Mouse (Mus musculus): Measurements from ENCODE around the gene Ankrd11. TPM values are rescaled to one million over a fixed set of nuclear protein-coding genes. Genes with fewer than 3 reads are reported as not detected.

Ankrd11 gene
- total RNA-seq, 2 experiments from 2014 or later, result 165 to 176 TPM

DNA sequence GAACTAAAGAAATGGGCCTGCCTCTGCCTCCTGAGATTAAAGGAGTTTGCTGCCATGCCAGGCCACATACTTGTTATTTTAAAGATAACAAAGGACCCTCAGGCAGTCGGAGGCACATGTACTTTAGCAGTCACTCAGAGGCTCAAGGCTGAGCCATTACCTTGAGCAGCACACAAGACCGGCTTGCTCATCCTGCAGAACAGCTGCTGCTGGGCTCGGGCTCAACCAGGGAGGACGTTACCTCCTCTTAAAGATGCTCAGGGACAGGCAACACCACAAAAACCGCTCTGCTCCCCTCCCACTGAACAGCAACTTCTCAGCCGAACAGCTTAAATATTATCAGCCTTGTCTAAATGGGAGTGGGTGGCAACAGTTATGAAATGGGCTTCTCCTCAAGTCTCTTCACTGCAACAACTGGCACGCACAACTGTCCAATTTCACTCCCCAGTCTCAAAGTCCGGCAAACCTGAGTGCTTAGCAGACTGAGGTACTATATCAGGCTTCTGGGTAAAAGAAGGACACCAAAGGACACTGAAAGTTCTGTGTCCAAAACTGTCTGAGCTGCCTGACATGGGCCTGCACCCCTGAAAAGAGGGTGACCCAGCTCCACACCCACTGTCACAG lies 140.1 kb downstream of the Ankrd11 start:
- Histone ChIP-seq H3K4me3 (no peak overlapping the region), H3K27ac (peak overlapping the region; percentile 73)
- no peak for TF ChIP-seq CTCF (conservative IDR thresholded peaks at IDR 0.05)
- no peak for DNase-seq (ENCODE audit: low spot score in 2 of 2)

DNA sequence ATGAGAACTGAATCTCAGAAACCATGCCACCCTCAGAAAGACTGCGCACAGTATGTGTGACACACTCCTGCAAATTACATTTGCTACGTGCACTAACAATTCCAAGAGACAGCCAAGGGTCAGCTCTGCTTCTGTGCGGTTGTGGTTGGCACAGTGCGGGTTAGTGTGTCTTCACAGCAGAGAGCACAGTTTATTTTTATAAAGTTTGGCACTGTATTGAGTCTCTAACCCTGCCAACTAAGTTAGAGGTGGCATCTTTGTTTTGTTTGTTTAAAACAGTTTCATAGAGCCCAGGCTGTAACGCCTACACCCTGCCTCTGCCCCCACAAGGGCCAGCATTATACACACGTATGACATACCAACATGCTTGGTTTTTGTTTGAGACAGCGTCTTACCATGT lies 140.6 kb downstream of the Ankrd11 start:
- no peak for TF ChIP-seq CTCF (conservative IDR thresholded peaks at IDR 0.05)
- H3K4me3 ChIP-seq, result no peak overlapping the region
- DNase-seq (ENCODE audit: low spot score in 2 of 2), result no peak
- peak overlapping the region; percentile 73 for H3K27ac ChIP-seq

DNA sequence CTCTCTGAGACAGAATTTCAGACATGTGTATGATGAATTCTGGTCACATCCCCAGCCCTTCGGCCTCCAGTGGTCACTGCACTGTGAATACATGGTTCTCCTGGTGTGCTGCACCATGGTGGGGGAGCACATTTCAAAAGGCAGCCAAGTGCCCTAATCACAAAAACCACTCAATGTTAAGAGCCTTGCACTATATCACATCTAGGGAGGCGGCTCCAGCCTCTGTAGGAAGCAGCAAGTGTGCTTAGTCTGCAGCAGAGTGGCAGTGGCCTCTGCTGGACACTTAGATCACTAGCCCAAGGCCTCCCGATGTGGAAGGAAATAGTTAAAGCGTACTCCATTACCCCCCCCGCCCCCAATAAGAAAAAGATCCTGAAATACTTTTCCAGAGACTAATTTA lies 143.0 kb downstream of the Ankrd11 start:
- TF ChIP-seq CTCF (conservative IDR thresholded peaks at IDR 0.05), result no peak
- Histone ChIP-seq H3K4me3 (no peak overlapping the region), H3K27ac (no peak overlapping the region)
- DNase-seq (ENCODE audit: low spot score in 2 of 2), result no peak

DNA sequence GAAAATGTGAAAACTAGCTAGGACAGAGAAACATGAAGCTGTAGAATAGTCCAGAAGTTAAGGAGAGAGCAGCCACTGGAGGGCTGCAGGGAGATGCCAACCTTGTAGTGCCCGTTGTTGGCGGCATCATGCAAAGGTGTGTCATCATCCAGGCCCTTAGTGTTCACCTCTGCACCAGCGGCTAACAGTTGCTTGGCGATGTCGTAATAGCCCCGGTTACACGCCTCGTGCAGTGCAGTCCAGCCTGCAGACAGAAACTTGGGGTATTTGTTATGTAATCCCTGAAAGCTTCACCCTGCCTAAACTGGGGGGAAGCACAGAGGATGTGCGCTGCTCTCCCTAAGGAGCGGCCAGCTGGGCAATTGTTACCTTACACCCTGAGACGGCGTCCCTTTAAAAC lies 143.6 kb downstream of the Ankrd11 start:
- no peak for DNase-seq (ENCODE audit: low spot score in 2 of 2)
- H3K27ac ChIP-seq, result no peak overlapping the region
- TF ChIP-seq CTCF (conservative IDR thresholded peaks at IDR 0.05), result no peak
- no peak overlapping the region for H3K4me3 ChIP-seq

DNA sequence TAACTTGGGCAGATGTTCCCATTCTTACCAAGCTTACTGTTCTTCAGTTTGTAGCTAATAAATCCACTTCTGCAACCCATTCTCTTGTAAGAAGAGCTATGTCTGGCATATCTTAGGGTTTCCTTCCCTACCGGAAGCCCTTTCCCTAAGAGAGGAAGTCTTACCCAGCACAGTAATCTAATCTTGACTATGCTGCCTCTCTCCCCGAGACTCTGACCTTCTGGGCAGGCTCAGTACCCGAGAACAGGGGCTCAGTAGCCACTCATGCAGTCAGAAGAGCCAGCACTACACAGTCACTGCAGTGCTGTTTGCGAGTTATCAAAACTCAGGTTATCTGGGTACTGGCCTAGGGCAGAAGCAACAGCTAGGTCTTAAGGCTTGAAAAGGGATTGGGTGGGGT lies 144.1 kb downstream of the Ankrd11 start:
- no peak for DNase-seq (ENCODE audit: low spot score in 2 of 2)
- no peak for TF ChIP-seq CTCF (conservative IDR thresholded peaks at IDR 0.05)
- no peak overlapping the region for H3K4me3 ChIP-seq
- peak overlapping the region; percentile 44; the same call in 1 of the 2 replicates for H3K27ac ChIP-seq

DNA sequence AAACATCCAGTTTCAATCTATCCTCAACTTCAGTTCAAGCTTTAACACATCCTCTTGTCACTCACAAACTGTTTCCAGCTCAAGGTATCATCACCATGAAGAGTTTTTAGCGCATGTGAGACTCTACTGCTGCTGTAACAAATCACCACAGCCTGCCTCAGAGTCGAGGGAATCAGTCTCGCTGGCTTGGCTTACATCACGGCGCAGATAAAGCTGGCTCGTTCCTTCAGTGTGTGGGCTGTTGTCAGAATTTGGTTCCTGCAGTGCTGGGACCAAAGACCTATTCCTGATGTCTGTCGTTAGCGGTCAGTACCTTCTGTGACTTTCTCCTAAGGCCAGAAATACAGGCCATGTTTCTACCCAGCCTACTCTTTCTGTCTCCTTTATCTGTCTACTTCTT lies 144.9 kb downstream of the Ankrd11 start:
- no peak for DNase-seq (ENCODE audit: low spot score in 2 of 2)
- TF ChIP-seq CTCF (conservative IDR thresholded peaks at IDR 0.05), result no peak
- Histone ChIP-seq H3K4me3 (no peak overlapping the region), H3K27ac (peak overlapping the region; percentile 44; the same call in 1 of the 2 replicates)

DNA sequence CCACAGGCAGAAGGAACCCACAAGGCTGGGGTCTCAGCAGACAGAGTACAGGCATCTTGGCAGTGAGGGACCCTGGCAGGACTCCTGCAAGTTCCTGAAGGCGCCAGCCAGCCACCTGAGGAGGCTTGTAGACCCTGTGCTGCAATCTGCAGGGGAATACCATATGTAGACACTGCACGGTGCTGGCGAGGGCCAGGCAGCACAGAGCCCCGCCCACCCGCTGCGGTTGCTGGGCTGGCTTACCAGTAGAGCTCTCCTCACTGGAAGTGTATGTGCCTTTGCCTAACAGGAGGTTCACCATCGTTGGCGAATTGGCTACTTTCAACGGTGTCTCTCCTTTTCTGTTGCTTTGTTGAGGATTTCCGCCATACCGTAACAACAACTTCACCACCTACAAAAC lies 145.8 kb downstream of the Ankrd11 start:
- no peak for TF ChIP-seq CTCF (conservative IDR thresholded peaks at IDR 0.05)
- no peak overlapping the region for H3K4me3 ChIP-seq
- no peak for DNase-seq (ENCODE audit: low spot score in 2 of 2)
- peak overlapping the region; percentile 44; the same call in 1 of the 2 replicates for H3K27ac ChIP-seq

DNA sequence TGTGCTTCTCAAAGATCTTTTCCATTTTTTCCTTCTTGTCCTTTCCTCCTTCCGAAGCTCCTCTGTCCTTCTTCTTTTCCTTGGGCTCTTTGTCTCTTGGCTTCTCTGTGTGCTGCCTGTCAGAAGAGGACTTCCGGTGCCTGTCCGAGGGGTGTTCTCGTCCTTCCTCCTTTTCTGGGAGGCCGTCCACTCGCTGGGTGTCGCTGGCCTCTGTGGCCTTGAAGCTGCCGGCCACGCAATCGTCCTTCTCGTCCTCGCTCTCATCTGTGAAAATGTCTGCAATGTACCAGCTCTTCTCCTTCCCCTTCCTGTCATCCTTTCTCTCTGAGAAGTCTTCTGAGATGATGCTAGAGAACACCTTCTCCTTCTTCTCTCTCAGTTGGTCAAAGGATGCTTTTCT lies 148.6 kb downstream of the Ankrd11 start:
- H3K27ac ChIP-seq, result no peak overlapping the region
- no peak for DNase-seq (ENCODE audit: low spot score in 2 of 2)
- no peak for TF ChIP-seq CTCF (conservative IDR thresholded peaks at IDR 0.05)
- no peak overlapping the region for H3K4me3 ChIP-seq

DNA sequence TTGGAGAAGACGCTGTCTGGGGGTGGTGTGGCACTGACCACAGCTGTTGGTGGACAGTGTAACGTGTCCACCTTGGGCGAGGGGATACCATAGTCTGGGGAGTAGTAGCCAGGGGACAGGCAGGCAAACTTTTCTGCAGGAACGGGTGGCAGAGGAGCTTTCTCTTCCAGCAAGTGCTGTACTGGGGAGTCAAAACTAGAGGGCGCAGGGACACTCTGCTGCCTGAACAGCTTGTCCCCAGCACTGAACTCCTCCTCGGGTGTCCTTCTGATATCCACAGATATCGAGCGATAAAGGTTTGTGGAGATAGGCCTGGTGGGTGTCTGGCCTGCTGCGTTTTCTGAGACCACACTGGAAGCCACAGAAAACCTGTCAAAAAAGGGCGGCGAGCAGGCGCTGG lies 150.6 kb downstream of the Ankrd11 start:
- Histone ChIP-seq H3K27ac (no peak overlapping the region), H3K4me3 (no peak overlapping the region)
- no peak for DNase-seq (ENCODE audit: low spot score in 2 of 2)
- TF ChIP-seq CTCF (conservative IDR thresholded peaks at IDR 0.05), result peak; percentile 63

DNA sequence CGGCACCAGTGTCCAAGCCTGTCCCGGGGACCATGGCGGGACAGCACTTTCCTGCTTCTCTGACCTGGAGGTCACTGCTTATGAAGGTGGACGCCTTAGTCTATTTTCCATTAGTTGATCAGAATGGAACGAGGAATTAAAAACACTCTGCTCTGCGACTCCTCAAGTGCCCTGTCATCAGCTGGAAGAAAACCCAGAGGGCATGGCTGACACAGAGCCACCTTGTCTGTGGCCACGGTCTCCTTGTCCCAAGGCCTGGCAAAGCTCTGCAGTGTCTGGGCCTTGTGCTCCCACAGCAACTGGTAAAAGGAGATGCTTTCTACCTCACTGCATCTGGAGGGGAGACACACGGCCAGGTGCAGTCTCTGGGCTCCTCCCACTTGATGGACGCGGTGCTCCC lies 158.4 kb downstream of the Ankrd11 start:
- no peak for TF ChIP-seq CTCF (conservative IDR thresholded peaks at IDR 0.05)
- DNase-seq (ENCODE audit: low spot score in 2 of 2), result no peak
- Histone ChIP-seq H3K27ac (no peak overlapping the region), H3K4me3 (no peak overlapping the region)

DNA sequence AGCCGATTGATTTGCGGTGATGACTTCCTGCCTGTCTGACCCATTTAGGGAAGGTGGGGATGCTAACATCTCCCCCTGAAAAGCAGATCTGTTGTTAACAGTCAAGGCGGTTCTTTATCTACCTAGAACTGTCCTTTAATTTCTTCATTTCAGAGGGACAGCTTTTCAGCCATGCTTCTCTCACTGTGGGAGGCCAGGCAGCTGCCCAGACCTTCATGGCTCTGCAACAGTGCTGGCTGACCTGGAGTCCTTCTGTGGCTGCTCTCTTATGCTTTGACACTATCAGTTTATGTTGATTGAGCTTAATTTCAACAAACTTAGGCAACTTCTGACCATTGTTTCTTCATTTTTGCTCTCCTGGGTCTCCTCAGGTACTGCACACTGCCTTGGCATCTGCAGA lies 161.8 kb downstream of the Ankrd11 start:
- TF ChIP-seq CTCF (conservative IDR thresholded peaks at IDR 0.05), result no peak
- no peak for DNase-seq (ENCODE audit: low spot score in 2 of 2)
- Histone ChIP-seq H3K27ac (no peak overlapping the region), H3K4me3 (no peak overlapping the region)

DNA sequence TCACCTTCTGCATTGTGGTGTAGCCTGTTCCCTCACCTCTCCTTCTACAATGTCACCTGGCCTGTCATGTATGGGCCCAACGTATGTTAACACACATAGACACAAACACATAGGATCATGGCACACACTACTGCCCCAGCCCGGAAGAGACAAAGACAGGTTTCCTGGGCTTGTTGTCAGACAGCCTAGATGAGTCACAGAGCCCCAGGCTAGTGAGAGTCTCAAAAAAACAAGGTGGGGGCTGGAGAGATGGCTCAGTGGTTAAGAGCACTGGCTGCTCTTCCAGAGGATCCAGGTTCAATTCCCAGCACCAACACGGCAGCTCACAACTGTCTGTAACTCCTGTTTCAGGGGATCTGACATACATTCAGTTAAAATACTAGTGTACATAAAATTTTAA lies 163.8 kb downstream of the Ankrd11 start:
- H3K4me3 ChIP-seq, result no peak overlapping the region
- H3K27ac ChIP-seq, result no peak overlapping the region
- no peak for TF ChIP-seq CTCF (conservative IDR thresholded peaks at IDR 0.05)
- DNase-seq (ENCODE audit: low spot score in 2 of 2), result no peak

DNA sequence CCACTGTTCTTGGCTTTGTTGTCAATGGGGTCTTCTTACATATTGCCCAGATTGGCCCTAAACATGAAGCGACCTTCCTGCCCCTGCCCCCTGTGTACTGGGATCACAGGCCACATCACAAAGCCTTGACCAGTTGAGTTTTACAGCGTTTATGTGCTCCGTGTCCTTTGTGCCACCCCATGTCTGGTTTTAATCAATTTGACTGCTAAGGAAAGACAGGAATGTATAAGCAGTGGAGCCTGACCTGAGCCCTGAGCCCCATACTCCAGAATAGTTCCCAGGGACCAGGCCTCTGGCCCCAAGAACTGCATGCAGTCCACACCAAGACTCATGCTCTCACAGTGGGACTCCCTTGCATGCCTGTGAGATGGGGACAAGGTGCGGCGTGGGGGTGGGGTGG lies 166.9 kb downstream of the Ankrd11 start:
- TF ChIP-seq CTCF (conservative IDR thresholded peaks at IDR 0.05), result no peak
- Histone ChIP-seq H3K27ac (no peak overlapping the region), H3K4me3 (no peak overlapping the region)
- DNase-seq (ENCODE audit: low spot score in 2 of 2), result no peak

DNA sequence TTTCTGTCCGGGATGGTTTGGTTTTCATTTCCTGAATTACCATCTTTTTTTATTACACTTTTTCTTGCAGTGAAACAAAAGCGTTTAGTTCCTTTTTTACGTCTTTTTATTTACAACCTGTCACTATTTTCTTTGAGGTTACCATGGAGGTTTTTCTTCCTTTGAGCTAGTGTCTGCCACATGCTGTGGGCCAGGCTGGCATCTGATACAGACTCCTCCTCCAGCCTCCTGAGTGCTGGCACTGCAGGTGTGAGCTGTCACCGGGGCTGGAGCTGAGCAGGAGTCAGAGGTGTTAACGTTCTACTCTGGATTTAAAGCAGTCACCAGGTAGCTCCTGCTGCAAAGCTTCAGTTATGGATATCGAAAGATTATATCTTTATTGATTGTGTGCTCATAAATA lies 168.9 kb downstream of the Ankrd11 start:
- H3K4me3 ChIP-seq, result no peak overlapping the region
- no peak for TF ChIP-seq CTCF (conservative IDR thresholded peaks at IDR 0.05)
- H3K27ac ChIP-seq, result no peak overlapping the region
- DNase-seq (ENCODE audit: low spot score in 2 of 2), result no peak

DNA sequence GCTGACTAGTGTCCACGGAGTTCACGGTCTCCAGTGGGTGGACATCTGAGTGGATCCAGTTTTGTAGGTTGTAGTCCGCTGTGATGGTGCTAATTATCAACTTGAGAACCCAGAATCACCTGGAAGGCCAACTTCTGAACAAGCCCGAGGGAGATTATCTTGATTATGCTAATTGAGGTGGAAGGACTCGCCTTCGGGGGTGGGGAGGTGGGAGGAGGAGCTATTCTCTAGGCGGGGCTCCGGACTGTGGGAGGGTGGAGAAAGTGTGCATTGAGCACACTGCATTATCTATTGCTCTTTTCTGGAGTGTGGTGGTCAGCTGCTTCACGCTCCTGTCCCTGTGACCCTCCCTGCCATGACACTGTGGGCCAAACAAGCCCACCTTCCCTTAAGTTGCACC lies 170.4 kb downstream of the Ankrd11 start:
- no peak overlapping the region for H3K4me3 ChIP-seq
- no peak overlapping the region for H3K27ac ChIP-seq
- TF ChIP-seq CTCF (conservative IDR thresholded peaks at IDR 0.05), result no peak
- DNase-seq (ENCODE audit: low spot score in 2 of 2), result no peak
